Mouse (Mus musculus) kidney, postnatal 0 days (tissue): ENCODE results near the gene Ankrd65. TPM values are rescaled to one million over a fixed set of nuclear protein-coding genes. Genes with fewer than 3 reads are reported as not detected.
"Not testable (repeated sequence)": the region's sequence is repeated elsewhere in the genome, so short reads cannot be mapped to it uniquely, and the experiment has no call there.

Experiments
- ATAC-seq: fragments of 200-750 bp; cut with Nextera tagmentation; replicated peaks from 2 replicates; pipeline ENCODE4 v1.8.0; 2017; ENCODE audit warnings: low read depth, moderate number of reproducible peaks, moderate TSS enrichment, moderate library complexity; ENCODE audit not compliant: low FRiP score
- DNase-seq: peaks from one replicate; pipeline ENCODE4 v3.0.0-alpha.2; 2016; ENCODE audit warnings: low spot score
- H3K27ac ChIP-seq: fragments of 300-500 bp; sonication (generic); 2 replicates; pipeline ENCODE4 v1.5.1; 2014; ENCODE audit warnings: mild to moderate bottlenecking
- H3K27me3 ChIP-seq: fragments of 300-500 bp; sonication (generic); 2 replicates; pipeline ENCODE4 v1.6.1; 2014; ENCODE audit warnings: low read length, mixed read lengths; ENCODE audit not compliant: insufficient read depth
- H3K36me3 ChIP-seq: fragments of 300-500 bp; sonication (generic); 2 replicates; pipeline ENCODE4 v1.6.1; 2014; ENCODE audit warnings: low read length, mixed read lengths; ENCODE audit not compliant: insufficient read depth
- H3K4me1 ChIP-seq: fragments of 300-500 bp; sonication (generic); replicated peaks from 2 replicates; pipeline ENCODE4 v1.6.1; 2014; ENCODE audit warnings: antibody characterized with exemption, low read length, mixed read lengths; ENCODE audit not compliant: insufficient read depth
- H3K4me2 ChIP-seq: fragments of 300-500 bp; sonication (generic); 2 replicates; pipeline ENCODE4 v1.6.1; 2014; ENCODE audit warnings: mild to moderate bottlenecking, low read length, moderate library complexity, mixed read lengths
- H3K4me3 ChIP-seq: fragments of 300-500 bp; sonication (generic); replicated peaks from 2 replicates; pipeline ENCODE4 v1.5.1; 2014; ENCODE audit warnings: low read depth, low read length
- H3K9ac ChIP-seq: fragments of 300-500 bp; sonication (generic); 2 replicates; pipeline ENCODE4 v1.6.1; 2014; ENCODE audit warnings: low read depth, low read length
- H3K9me3 ChIP-seq: fragments of 300-500 bp; sonication (generic); replicated peaks from 2 replicates; pipeline ENCODE4 v1.6.1; 2016; ENCODE audit warnings: low read length, inconsistent platforms, mixed read lengths
- CTCF ChIP-seq: IDR thresholded peaks from 2 replicates; pipeline ENCODE4 v1.5.1; 2016; ENCODE audit warnings: antibody characterized with exemption, low read depth, mild to moderate bottlenecking, moderate library complexity
- WGBS: fragments of 180-500 bp; shearing (Covaris S2); extraction: QIAGEN DNeasy Blood & Tissue Kit; methylation state at CpG from one replicate; pipeline ENCODE4 v1.1.7; 2014; 5-methylcytosine and 5-hydroxymethylcytosine counted together
- polyA plus RNA-seq: library from polyadenylated mRNA; unstranded; fragments of >200 nt; fragmentation: Nextera tagmentation; extraction: Ambion mirVana; gene quantifications from 2 replicates; pipeline ENCODE4 v1.2.1, GENCODE M21; 2015

The Ankrd65 gene
- polyA plus RNA-seq, 1 experiment from 2014 or later = 0.28 TPM

GRCm38 (mm10) chr4:155788300-155788699, 1.9 kb upstream of the Ankrd65 start:
- ATAC-seq = no peak
- WGBS = 76% methylated on average over 3 of the region's 3 CpGs
- Histone ChIP-seq H3K27ac (no peak overlapping the region), H3K4me1 (0 out of 2 replicates have a peak, but pooled peaks cover 7% of the 10 kb centered on the region), H3K4me3 (no peak overlapping the region), H3K4me2 (no peak overlapping the region), H3K9ac (no peak overlapping the region), H3K27me3 (no peaks in the 10 kb centered on the region), H3K36me3 (no peaks in the 10 kb centered on the region), H3K9me3 (no peaks in the 10 kb centered on the region)
- no peak for DNase-seq
- no peak for TF ChIP-seq CTCF

DNA sequence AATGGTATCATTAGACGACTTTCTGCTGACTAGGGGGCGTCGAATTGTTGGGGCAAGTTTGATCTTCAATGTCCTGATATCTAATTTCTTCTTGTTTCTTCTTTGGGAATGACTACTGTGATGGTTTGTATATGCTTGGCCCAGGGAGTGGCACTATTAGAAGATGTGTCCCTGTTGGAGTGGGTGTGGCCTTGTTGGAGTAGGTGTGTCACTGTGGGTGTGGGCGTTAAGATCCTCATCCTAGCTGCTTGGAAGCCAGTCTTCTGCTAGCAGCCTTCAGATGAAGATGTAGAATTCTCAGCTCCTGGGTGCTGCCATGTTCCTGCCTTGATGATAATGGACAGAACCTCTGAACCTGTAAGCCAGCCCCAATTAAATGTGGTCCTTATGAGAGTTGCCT, 1.4 kb upstream of the Ankrd65 start:
- H3K4me3 ChIP-seq, H3K9ac ChIP-seq, H3K27ac ChIP-seq, H3K4me2 ChIP-seq, H3K4me1 ChIP-seq, H3K36me3 ChIP-seq, H3K27me3 ChIP-seq, H3K9me3 ChIP-seq, DNase-seq, ATAC-seq: not testable (repeated sequence)
- 74% methylated on average over 4 of the region's 4 CpGs for WGBS

- no peak for TF ChIP-seq CTCF
- ATAC-seq (peak; percentile 61), DNase-seq (no peak)
- 0 out of 2 replicates have a peak, but pooled peaks cover 7% of the 10 kb centered on the region for H3K4me1 ChIP-seq
- WGBS = 42% methylated on average over 3 of the region's 3 CpGs
- H3K36me3 ChIP-seq = no peaks in the 10 kb centered on the region
- H3K4me3 ChIP-seq = no peak overlapping the region
- no peaks in the 10 kb centered on the region for H3K9me3 ChIP-seq
- H3K4me2 ChIP-seq = no peak overlapping the region
- H3K27me3 ChIP-seq = no peaks in the 10 kb centered on the region
- no peak overlapping the region; the same call in 1 of the 2 replicates for H3K27ac ChIP-seq
- no peak overlapping the region for H3K9ac ChIP-seq
Observed at GRCm38 (mm10) chr4:155790650-155791161, 467 bp downstream of the Ankrd65 start.

DNA sequence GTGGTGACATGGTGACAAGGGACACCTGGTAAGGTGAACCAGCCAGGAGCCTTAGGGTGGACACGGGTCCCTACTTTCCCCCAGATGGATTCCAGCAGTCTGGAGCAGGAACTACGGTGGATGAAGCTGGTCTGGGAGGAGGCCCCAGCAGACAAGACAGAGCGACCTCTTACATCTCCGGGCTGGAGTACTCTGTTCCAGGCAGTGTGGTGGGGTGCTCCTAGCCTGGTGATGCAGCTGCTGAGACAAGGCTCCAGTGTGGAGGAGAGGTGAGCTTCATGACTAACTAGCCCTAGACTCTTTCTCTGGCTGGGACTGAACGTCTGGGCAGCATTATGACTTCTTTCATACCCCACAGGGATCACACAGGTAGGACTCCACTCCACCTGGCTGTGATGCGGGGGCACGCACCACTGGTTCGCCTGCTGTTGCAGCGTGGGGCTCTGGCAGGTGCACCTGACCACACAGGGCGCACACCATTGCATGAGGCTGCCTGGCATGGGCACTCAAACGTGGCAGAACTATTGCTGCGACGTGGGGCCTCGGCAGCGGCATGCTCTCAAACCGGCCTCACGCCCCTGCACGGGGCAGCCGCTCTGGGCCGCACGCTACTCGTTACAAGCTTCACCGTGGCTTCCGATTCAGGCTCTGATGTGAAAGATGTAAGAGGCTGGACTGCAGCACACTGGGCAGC, 1.1 kb downstream of the Ankrd65 start:
- no peak overlapping the region; the same call in 1 of the 2 replicates for H3K27ac ChIP-seq
- ATAC-seq (peak; percentile 75), DNase-seq (no peak)
- WGBS = 29% methylated on average over 24 of the region's 24 CpGs
- no peak overlapping the region for H3K9ac ChIP-seq
- H3K4me2 ChIP-seq = peak overlapping the region; percentile 4; the same call in 1 of the 2 replicates
- no peaks in the 10 kb centered on the region for H3K9me3 ChIP-seq
- no peaks in the 10 kb centered on the region for H3K27me3 ChIP-seq
- no peak for TF ChIP-seq CTCF
- 0 out of 2 replicates have a peak, but pooled peaks cover 7% of the 10 kb centered on the region for H3K4me1 ChIP-seq
- H3K36me3 ChIP-seq = no peaks in the 10 kb centered on the region
- no peak overlapping the region for H3K4me3 ChIP-seq

DNA sequence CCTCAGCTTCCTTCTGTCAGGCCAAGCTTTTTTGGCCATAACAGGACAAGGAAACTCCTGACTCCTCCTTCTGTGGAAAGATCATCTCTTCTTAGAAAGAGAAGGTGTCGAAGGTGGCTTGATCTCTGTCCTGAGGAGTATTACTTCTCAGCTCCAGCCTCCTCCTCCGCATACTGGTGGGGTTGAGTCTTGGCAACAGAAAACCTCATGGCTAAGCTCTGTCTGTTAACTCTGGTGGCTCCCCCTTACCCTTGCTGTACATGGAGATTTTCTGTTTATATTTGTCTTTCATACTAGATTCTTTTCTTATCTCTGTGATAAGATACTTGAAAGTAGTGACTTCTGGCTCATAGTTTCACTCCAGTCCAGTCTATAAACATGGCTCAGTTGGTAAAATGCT, 3.5 kb downstream of the Ankrd65 start:
- H3K27me3 ChIP-seq = no peaks in the 10 kb centered on the region
- H3K9ac ChIP-seq = no peak overlapping the region
- no peak overlapping the region for H3K27ac ChIP-seq
- no peaks in the 10 kb centered on the region for H3K9me3 ChIP-seq
- no peak overlapping the region for H3K4me2 ChIP-seq
- TF ChIP-seq CTCF = no peak
- no peaks in the 10 kb centered on the region for H3K36me3 ChIP-seq
- DNase-seq = no peak
- H3K4me3 ChIP-seq = no peak overlapping the region
- no peak for ATAC-seq
- 37% methylated on average over 2 of the region's 2 CpGs for whole genome bisulfite sequencing
- H3K4me1 ChIP-seq = 0 out of 2 replicates have a peak, but pooled peaks cover 7% of the 10 kb centered on the region

- 0 out of 2 replicates have a peak, but pooled peaks cover 3% of the 10 kb centered on the region for H3K36me3 ChIP-seq
- H3K9ac ChIP-seq = no peak overlapping the region
- no peaks in the 10 kb centered on the region for H3K27me3 ChIP-seq
- ATAC-seq = no peak
- WGBS = 92% methylated on average over 1 of the region's 1 CpGs
- peaks cover 9% of the 10 kb centered on the region for H3K4me1 ChIP-seq
- no peak overlapping the region for H3K4me3 ChIP-seq
- TF ChIP-seq CTCF = no peak
- no peak overlapping the region for H3K4me2 ChIP-seq
- no peaks in the 10 kb centered on the region for H3K9me3 ChIP-seq
- no peak for DNase-seq
- no peak overlapping the region for H3K27ac ChIP-seq
Observed at GRCm38 (mm10) chr4:155802075-155802474, 11.8 kb downstream of the Ankrd65 start.
